Mouse (Mus musculus) bone marrow macrophage, adult 2 months (primary cell): Measurements from ENCODE around the gene Castor2. TPM values are rescaled to one million over a fixed set of nuclear protein-coding genes. Genes with fewer than 3 reads are reported as not detected.

Experiments
- H3K27ac ChIP-seq: 2 replicates; pipeline ENCODE4 v1.5.1; 2012; ENCODE audit warnings: low read depth, low read length; ENCODE audit not compliant: insufficient read depth
- H3K4me1 ChIP-seq: 2 replicates; pipeline ENCODE4 v1.6.1; 2012; ENCODE audit warnings: low read length; ENCODE audit not compliant: control insufficient read depth, insufficient read depth
- H3K4me3 ChIP-seq: 2 replicates; pipeline ENCODE4 v1.5.1; 2012; ENCODE audit warnings: mild to moderate bottlenecking, low read length, moderate library complexity; ENCODE audit not compliant: insufficient read depth
- CTCF ChIP-seq: IDR thresholded peaks from 2 replicates; pipeline ENCODE4 v1.5.1; 2012; ENCODE audit warnings: low read depth, mild to moderate bottlenecking, low read length, moderate library complexity
- POLR2A ChIP-seq: IDR thresholded peaks from 2 replicates; pipeline ENCODE4 v1.6.1; 2012; ENCODE audit warnings: mild to moderate bottlenecking, low read depth, low read length, borderline replicate concordance
- polyA plus RNA-seq: library from polyadenylated mRNA; stranded (reverse); fragments of >200 nt; gene quantifications from 2 replicates; pipeline ENCODE4 v1.2.4, GENCODE M21; 2012; ENCODE audit not compliant: missing spikeins, insufficient read depth, insufficient read length

The Castor2 gene
- polyA plus RNA-seq, 1 experiment, result 18.9 TPM

- H3K4me3 ChIP-seq, result no peak overlapping the region
- peaks cover 7% of the 10 kb centered on the region for H3K4me1 ChIP-seq
- TF ChIP-seq CTCF, result no peak
- no peak for TF ChIP-seq POLR2A
- H3K27ac ChIP-seq, result no peak overlapping the region
Observed at GRCm38 (mm10) chr5:134193664-134194063, 94.2 kb downstream of the Castor2 start.

Other genes with a start within 250 kb of the Castor2 start
- 4.9 and 5.8 TPM in 2 replicates for gene Rcc1l, start 77.1 kb downstream of the Castor2 start, polyA plus RNA-seq
- 5.5 and 7.3 TPM in 2 replicates for gene Gtf2ird2, start 84.3 kb downstream of the Castor2 start, polyA plus RNA-seq
- gene Ncf1, start 129.9 kb downstream of the Castor2 start, polyA plus RNA-seq, result 373 and 392 TPM in 2 replicates
- 64.3 and 67.3 TPM in 2 replicates for gene Gtf2i, start 215.0 kb downstream of the Castor2 start, polyA plus RNA-seq